Mouse (Mus musculus) intestine, embryonic 16.5 days (tissue): Measurements from ENCODE around the gene Kxd1. TPM values are rescaled to one million over a fixed set of nuclear protein-coding genes. Genes with fewer than 3 reads are reported as not detected.

Experiments
- ATAC-seq: fragments of 200-750 bp; cut with Nextera tagmentation; 2 replicates; pipeline ENCODE4 v1.8.0; 2017; ENCODE audit warnings: moderate TSS enrichment, moderate library complexity
- H3K27ac ChIP-seq: fragments of 300-500 bp; sonication (generic); 2 replicates; pipeline ENCODE4 v1.5.1; 2014; ENCODE audit warnings: mild to moderate bottlenecking, low read length
- H3K27me3 ChIP-seq: fragments of 300-500 bp; sonication (generic); replicated peaks from 2 replicates; pipeline ENCODE4 v1.6.1; 2014; ENCODE audit warnings: low read length, control low read depth, mixed read lengths; ENCODE audit not compliant: control insufficient read depth, insufficient read depth
- H3K36me3 ChIP-seq: fragments of 300-500 bp; sonication (generic); 2 replicates; pipeline ENCODE4 v1.6.1; 2014; ENCODE audit warnings: low read length, control low read depth; ENCODE audit not compliant: control insufficient read depth, insufficient read depth
- H3K4me1 ChIP-seq: fragments of 300-500 bp; sonication (generic); 2 replicates; pipeline ENCODE4 v1.6.1; 2014; ENCODE audit warnings: low read length, control low read depth, mixed read lengths; ENCODE audit not compliant: control insufficient read depth, insufficient read depth
- H3K4me2 ChIP-seq: fragments of 300-500 bp; sonication (generic); 2 replicates; pipeline ENCODE4 v1.6.1; 2014; ENCODE audit warnings: low read depth, low read length, control low read depth
- H3K4me3 ChIP-seq: fragments of 300-500 bp; sonication (generic); 2 replicates; pipeline ENCODE4 v1.5.1; 2014; ENCODE audit warnings: mild to moderate bottlenecking, low read length
- H3K9ac ChIP-seq: fragments of 300-500 bp; sonication (generic); 2 replicates; pipeline ENCODE4 v1.6.1; 2014; ENCODE audit warnings: low read depth, low read length
- H3K9me3 ChIP-seq: fragments of 300-500 bp; sonication (generic); 2 replicates; pipeline ENCODE4 v1.6.1; 2016; ENCODE audit warnings: low read length, control low read depth; ENCODE audit not compliant: control insufficient read depth
- WGBS: fragments of 180-500 bp; shearing (Covaris S2); extraction: QIAGEN DNeasy Blood & Tissue Kit; methylation state at CpG from one replicate; pipeline ENCODE4 v1.1.7; 2014; 5-methylcytosine and 5-hydroxymethylcytosine counted together
- polyA plus RNA-seq: library from polyadenylated mRNA; unstranded; fragments of >200 nt; fragmentation: Nextera tagmentation; extraction: Ambion mirVana; gene quantifications from 2 replicates; pipeline ENCODE4 v1.2.1, GENCODE M21; 2015

Gene Kxd1
- polyA plus RNA-seq, 1 experiment from 2014 or later: 65.3 TPM

DNA sequence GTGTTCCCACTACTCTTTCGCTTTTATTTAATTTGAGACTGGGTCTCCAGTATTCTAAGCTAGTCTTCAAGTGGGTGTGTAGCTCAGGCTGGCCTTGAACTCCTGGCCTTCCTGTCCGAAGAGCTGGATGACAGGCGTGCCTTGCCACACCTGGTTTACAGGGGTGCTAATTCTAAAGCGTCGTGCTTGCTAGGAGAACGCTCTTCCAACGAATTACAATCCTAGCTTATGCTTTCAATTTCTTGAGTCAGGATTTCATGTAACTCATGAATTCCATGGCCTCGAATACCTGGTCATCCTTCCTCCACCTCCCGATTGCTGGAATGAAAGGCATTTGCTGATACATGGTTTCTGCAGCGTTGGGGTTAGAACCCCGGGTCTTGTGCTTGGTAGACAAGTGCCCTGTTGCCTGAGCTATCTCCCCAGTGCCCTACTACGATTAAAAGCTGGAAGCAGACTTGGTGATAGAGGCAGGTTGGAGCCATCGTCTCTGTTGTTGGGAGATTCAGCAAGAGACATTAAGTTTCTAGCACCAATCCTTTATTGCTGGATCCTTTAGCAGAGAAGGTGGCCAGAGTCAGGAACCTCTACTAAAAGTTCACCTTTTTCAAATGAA lies 534 bp upstream of the Kxd1 start:
- H3K9me3 ChIP-seq: no peaks in the 10 kb centered on the region
- H3K27ac ChIP-seq: peak overlapping the region; percentile 90
- H3K4me1 ChIP-seq: peaks cover 16% of the 10 kb centered on the region
- peaks cover 18% of the 10 kb centered on the region for H3K36me3 ChIP-seq
- WGBS: 24% methylated on average over 13 of the region's 13 CpGs
- H3K4me3 ChIP-seq: peak overlapping the region; percentile 92
- ATAC-seq: no peak
- H3K27me3 ChIP-seq: no peaks in the 10 kb centered on the region
- H3K9ac ChIP-seq: peak overlapping the region; percentile 96
- H3K4me2 ChIP-seq: peak overlapping the region; percentile 77

DNA sequence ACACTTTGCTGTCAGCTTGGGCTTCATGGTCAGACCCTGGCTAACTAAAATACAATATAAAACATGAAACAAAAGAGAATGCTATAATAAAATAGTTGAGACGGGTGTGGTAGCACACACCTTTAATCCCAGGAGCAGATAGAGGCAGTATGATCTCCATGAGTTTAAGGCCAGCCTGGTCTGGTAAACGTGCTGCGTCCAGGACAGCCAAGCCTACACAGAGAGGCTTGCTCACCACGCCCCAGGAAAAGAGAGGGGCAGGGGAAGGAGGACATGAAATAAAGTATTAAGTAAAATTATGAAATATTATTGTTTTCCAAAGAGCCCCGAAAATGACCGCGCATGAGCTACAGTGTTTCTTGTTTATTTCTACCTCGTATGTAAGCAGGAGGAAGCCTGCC lies 645 bp downstream of the Kxd1 start:
- Histone ChIP-seq H3K4me3 (peak overlapping the region; percentile 92), H3K4me1 (peaks cover 17% of the 10 kb centered on the region), H3K9ac (peak overlapping the region; percentile 96), H3K27ac (peak overlapping the region; percentile 81), H3K4me2 (peak overlapping the region; percentile 61), H3K36me3 (peaks cover 11% of the 10 kb centered on the region), H3K27me3 (no peaks in the 10 kb centered on the region), H3K9me3 (no peaks in the 10 kb centered on the region)
- 2% methylated on average over 8 of the region's 8 CpGs for WGBS
- ATAC-seq: peak; percentile 51

DNA sequence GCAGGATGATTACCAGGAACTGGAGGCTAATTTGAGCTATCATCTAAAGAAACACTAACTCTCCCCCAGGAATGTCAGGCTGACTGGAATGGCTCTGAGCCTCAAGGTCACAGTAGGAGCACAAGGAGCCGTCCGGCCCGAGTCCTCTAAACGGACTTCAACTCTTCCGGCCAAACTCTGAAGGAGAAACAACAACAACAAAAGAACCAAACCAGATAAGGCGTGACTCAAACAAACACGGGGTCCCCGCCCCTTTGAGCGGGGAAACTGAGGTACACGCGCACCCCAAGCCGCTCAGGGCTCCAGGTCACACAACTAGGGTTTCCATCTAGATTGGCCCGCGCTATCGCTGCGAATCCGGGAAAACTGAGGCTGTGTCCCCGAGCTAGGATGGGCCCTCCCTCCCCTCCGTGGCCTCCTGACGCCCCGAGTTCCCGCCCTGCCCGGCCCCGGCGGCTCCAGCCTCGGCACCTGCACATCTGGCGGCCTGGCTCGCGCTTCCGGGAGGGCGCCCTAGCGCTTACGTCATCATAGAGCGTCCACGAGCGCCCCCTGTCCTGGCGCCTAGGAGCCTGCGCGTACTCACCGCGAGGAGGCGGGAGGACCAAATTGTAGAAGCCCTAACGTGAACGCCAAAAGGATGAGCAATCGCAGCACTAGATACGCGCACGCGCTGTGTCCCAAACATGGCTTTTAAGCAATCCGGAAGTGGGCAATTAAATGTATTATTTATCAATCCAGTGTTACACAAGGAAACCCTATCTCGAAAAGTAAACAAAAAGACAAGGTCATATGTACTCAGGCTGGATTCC lies 5.0 kb downstream of the Kxd1 start:
- peak overlapping the region; percentile 83 for H3K4me3 ChIP-seq
- H3K36me3 ChIP-seq: 0 out of 2 replicates have a peak, but pooled peaks cover 3% of the 10 kb centered on the region
- H3K27ac ChIP-seq: peak overlapping the region; percentile 93
- peaks cover 5% of the 10 kb centered on the region for H3K4me1 ChIP-seq
- peak overlapping the region; percentile 84 for H3K9ac ChIP-seq
- ATAC-seq: peak; percentile 83
- H3K4me2 ChIP-seq: peak overlapping the region; percentile 68
- WGBS: 1% methylated on average over 49 of the region's 51 CpGs
- H3K27me3 ChIP-seq: no peaks in the 10 kb centered on the region
- no peaks in the 10 kb centered on the region for H3K9me3 ChIP-seq

DNA sequence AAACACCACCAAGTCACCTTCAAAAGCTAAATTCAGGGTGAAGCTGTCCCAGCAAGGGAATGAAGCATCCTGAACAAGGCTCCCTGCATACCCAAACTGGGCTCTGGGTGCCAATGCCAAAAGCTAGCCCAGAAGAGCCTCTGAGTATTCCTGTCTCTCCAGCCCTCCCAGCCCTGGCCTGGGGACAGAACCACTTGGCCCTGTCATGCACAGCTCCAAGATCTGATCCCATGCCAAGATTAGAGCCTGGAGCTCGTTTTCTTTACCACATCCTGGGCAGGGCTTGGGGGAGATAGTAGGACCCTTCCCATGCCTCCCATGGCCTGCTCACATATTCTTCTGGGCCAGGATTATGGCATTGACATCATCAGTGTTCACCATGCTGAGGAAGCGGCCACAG lies 8.2 kb downstream of the Kxd1 start:
- Histone ChIP-seq H3K4me2 (no peak overlapping the region), H3K36me3 (0 out of 2 replicates have a peak, but pooled peaks cover 3% of the 10 kb centered on the region), H3K27ac (no peak overlapping the region), H3K9ac (no peak overlapping the region), H3K4me3 (no peak overlapping the region), H3K27me3 (no peaks in the 10 kb centered on the region), H3K4me1 (peaks cover 5% of the 10 kb centered on the region), H3K9me3 (no peaks in the 10 kb centered on the region)
- ATAC-seq: no peak
- WGBS: 63% methylated on average over 2 of the region's 2 CpGs

DNA sequence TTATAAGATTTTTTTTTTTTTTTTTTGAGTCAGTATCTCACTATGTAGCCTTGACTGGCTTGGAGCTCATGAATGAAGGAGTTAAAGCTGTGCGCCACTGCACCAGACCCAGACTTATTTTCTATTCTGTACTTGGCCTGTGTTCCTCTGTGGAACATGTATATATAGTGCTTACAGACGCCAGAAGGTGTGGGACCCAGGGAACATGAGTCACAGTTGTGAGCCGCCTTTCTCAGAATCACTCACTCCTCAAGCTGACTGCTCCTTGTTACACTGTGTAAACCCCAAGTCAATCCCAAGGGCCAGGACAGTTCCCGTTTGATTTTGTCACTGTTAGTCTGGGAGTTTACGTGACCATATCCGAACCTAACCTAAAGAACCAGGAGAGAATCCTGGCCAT lies 8.7 kb downstream of the Kxd1 start:
- peaks cover 5% of the 10 kb centered on the region for H3K4me1 ChIP-seq
- H3K4me3 ChIP-seq: no peak overlapping the region
- H3K9me3 ChIP-seq: no peaks in the 10 kb centered on the region
- WGBS: 87% methylated on average over 6 of the region's 6 CpGs
- 0 out of 2 replicates have a peak, but pooled peaks cover 3% of the 10 kb centered on the region for H3K36me3 ChIP-seq
- no peak overlapping the region for H3K9ac ChIP-seq
- no peak for ATAC-seq
- H3K27ac ChIP-seq: no peak overlapping the region
- no peak overlapping the region for H3K4me2 ChIP-seq
- no peaks in the 10 kb centered on the region for H3K27me3 ChIP-seq

DNA sequence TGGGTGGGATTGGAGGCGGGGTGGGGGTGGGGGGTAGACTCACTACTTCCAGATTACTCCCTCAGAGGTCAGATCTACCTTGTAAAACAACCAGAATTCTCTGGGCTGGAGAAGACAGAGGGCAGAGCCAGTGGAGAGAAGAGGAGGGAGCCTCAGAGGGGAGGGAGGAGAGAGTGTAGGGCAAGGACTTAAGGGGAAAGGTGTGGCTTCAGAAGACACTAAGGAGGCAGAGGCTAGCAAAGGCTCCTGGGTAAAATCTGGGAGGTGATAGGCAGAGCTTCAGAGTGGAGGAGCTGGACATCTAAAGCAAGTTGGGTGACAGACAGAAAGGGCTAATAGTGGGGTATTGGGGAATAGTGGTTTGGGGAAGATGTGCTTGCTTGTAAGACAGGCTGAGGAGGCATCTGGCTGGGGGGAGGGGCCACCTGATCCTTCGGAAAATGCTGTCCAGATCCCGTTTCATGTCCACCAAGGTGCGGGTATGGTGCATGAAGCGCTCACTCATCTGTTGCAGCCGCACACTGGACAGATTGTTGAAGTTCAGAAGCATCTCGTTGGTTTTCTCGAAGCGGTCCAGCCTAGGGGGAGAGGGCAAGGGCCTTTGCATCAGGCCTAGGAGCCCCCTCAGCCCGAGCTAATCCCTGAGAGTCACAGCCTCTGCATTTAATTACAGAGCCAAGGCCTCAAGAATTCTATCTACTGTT lies 9.7 kb downstream of the Kxd1 start:
- WGBS: 82% methylated on average over 10 of the region's 10 CpGs
- Histone ChIP-seq H3K4me2 (no peak overlapping the region), H3K9ac (no peak overlapping the region), H3K4me1 (peaks cover 6% of the 10 kb centered on the region; the same call in 1 of the 2 replicates), H3K27ac (no peak overlapping the region), H3K9me3 (no peaks in the 10 kb centered on the region), H3K27me3 (no peaks in the 10 kb centered on the region), H3K4me3 (no peak overlapping the region), H3K36me3 (0 out of 2 replicates have a peak, but pooled peaks cover 3% of the 10 kb centered on the region)
- ATAC-seq: no peak

DNA sequence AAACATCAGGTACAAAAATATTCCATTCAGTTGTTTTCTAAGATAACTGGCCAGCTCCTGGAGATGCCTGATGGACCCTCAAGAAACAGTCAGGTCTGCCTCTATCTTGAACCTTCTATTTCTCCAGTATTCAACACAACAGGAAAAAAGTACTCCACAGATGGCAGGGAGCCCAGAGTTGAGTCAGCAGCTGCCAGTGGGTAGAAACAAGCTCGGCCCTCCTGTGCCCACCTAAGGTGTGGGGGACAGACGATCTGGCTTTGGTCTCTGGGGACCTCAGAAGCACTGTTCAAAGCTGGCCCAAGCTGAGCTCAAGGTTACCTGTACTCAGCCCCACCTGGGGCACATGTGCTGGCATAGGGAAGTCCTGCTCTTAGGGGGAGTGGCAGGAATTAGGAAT lies 14.3 kb downstream of the Kxd1 start:
- Histone ChIP-seq H3K4me3 (no peak overlapping the region), H3K9ac (no peak overlapping the region), H3K9me3 (no peaks in the 10 kb centered on the region), H3K4me1 (peaks cover 25% of the 10 kb centered on the region), H3K27me3 (no peaks in the 10 kb centered on the region), H3K36me3 (no peaks in the 10 kb centered on the region), H3K4me2 (no peak overlapping the region), H3K27ac (0 out of 2 replicates have a peak overlapping the region, but pooled peaks have one; percentile 4)
- no peak for ATAC-seq
- WGBS: 62% methylated on average over 2 of the region's 2 CpGs

DNA sequence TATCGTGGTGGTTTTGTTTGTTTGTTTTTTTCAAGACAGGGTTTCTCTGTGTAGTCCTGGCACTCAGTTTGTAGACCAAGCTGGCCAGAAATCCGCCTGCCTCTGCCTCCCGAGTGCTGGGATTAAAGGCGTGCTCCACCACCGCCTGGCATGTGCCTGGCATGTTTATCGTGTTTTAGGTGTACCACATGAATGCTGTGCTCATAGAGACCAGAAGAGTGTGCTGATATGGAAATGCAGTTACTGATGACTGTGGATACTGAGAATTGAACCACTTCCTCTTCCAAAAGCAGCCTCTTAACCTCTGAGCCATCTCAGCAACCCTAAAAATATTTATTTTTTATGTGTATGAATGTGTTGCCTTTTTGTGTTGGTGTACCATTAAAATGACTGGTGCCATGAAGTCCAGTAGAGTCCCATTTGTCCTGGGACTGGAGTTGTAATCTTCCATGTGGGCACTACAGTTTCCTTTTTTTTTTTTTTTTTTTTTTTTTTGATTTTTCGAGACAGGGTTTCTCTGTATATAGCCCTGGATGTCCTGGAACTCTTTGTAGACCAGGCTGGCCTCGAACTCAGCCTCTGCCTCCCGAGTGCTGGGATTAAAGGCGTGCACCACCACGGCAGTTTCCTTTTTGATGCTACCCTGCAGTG lies 15.4 kb downstream of the Kxd1 start:
- H3K4me1 ChIP-seq: peaks cover 26% of the 10 kb centered on the region

DNA sequence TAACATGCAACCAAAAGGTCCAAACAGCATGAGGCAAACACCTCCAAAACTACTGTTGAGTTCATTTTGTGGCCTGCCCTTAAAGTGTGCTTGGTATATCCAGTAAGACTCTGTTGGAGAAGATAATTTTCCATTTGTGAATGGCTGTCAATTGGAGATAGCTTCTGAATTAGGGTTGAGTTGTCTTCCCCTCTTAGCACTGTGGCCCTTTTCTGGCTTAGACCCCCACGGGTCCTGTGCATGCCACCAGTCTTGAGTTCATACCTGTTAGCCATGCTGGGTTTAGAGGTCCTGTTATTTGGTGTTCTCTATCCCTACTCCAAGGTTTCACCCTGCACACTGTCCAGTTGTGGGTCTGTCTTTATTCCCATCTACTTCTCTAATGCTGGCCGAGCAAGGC lies 16.0 kb downstream of the Kxd1 start:
- no peak for ATAC-seq
- peaks cover 7% of the 10 kb centered on the region for H3K36me3 ChIP-seq
- peak overlapping the region; percentile 46; the same call in 1 of the 2 replicates for H3K4me2 ChIP-seq
- H3K27me3 ChIP-seq: no peaks in the 10 kb centered on the region
- H3K9me3 ChIP-seq: no peaks in the 10 kb centered on the region
- H3K27ac ChIP-seq: no peak overlapping the region
- peak overlapping the region; percentile 90; the same call in 1 of the 2 replicates for H3K9ac ChIP-seq
- 96% methylated on average over 2 of the region's 2 CpGs for WGBS
- no peak overlapping the region for H3K4me3 ChIP-seq
- H3K4me1 ChIP-seq: peaks cover 26% of the 10 kb centered on the region

More for the DNA sequence above, 15.4 kb downstream of the Kxd1 start:
- H3K4me3 ChIP-seq: no peak overlapping the region
- H3K27ac ChIP-seq: no peak overlapping the region
- no peak overlapping the region for H3K9ac ChIP-seq
- H3K36me3 ChIP-seq: peaks cover 7% of the 10 kb centered on the region
- H3K9me3 ChIP-seq: no peaks in the 10 kb centered on the region
- WGBS: 92% methylated on average over 11 of the region's 11 CpGs
- ATAC-seq: no peak
- H3K4me2 ChIP-seq: no peak overlapping the region
- no peaks in the 10 kb centered on the region for H3K27me3 ChIP-seq
